Mouse (Mus musculus): ENCODE data around the gene Bsnd. TPM values are rescaled to one million over a fixed set of nuclear protein-coding genes. Genes with fewer than 3 reads are reported as not detected.

Bsnd gene
- total RNA-seq, 1 experiment from 2014 or later, result not detected

DNA sequence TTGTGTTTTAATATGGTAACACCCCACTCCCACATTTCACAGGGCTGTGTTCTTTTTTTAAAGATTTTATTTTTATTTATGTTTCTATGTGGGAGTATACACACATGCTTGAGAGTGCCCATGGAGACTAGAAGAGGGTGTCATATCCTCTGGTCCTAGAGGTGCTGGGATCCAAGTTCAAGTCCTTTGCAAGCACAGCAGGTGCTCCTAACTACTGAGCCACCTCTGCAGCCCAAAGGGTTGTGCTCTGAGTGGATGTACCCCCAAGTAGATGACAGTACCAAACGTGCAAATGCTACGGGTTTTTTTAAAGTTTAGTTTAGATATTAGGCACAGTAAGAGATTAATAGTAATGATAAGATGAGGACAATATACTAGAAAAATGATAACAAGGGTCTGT is 56.7 kb downstream of the Bsnd start:
- no peak for ATAC-seq (ENCODE audit: extremely low read depth, insufficient number of reproducible peaks, low FRiP score, poor library complexity, severe bottlenecking)

Other genes with a start within 250 kb of the Bsnd start
- gene Usp24, start 176.1 kb downstream of the Bsnd start, total RNA-seq (2017), result 66.0 and 69.0 TPM in 2 replicates
- gene Pcsk9, start 28.0 kb downstream of the Bsnd start, total RNA-seq (2017), result 0.23 TPM in 1 of 2 replicates, not detected in the other
- 2.5 and 3.6 TPM in 2 replicates for gene Dhcr24, start 68.8 kb upstream of the Bsnd start, total RNA-seq (2017)
- gene Lexm, start 125.0 kb upstream of the Bsnd start, total RNA-seq (2017), result not detected in 2 replicates
- not detected in 2 replicates for gene Ttc22, start 130.1 kb upstream of the Bsnd start, total RNA-seq (2017)
- 3.6 and 5.9 TPM in 2 replicates for gene Pars2, start 158.8 kb upstream of the Bsnd start, total RNA-seq (2017)
- 29.7 and 36.6 TPM in 2 replicates for gene Ttc4, start 186.7 kb upstream of the Bsnd start, total RNA-seq (2017)
- not detected in 2 replicates for gene Mroh7, start 238.6 kb upstream of the Bsnd start, total RNA-seq (2017)
- gene Fam151a, start 241.6 kb upstream of the Bsnd start, total RNA-seq (2017), result not detected in 2 replicates